ENCODE assay signal across 10 mouse cellular contexts in the genomic region with DNA sequence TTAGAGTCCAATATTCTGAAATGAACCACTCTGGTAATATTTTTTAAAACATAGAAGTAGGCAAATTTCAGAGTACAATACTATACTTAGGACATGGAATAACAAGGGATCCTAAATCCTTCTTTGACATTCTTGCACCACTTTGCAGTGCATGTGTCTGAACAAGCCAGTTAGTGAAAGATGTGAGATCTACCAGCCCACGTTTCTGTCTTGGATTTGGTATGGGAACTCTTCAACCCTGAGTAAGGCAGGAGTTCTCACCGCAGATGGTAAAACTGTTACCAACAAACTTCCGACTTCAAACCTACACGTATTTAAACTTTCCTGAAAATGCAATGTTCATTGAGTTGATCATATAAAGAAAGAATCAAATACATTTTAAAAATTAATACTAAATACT.
"Had no signal": no experiment of that assay in that cellular context is flagged by ENCODE, and none has a peak within 500 bp of the region (broad histone marks: within the 10 kb centered on the region; RNA-seq: fewer than 3 reads in every experiment).

No protein-coding gene starts in this region.

- DNase-seq: lung, adult 18-20 months; lung, embryonic 14.5 days; lung, postnatal 10 days; lung, postnatal 4 days; right cerebral cortex, postnatal 14 days; right cerebral cortex, postnatal 4 days; spleen, adult 18-20 months; thymus, adult 2 months; thymus, postnatal 25 days; thymus, postnatal 4 days had no signal
